Comparison of ENCODE assay signal across 8 mouse cellular contexts in genomic region chr9:89910011-89910400, GRCm38 (mm10). TPM values are rescaled to one million over a fixed set of nuclear protein-coding genes. Genes with fewer than 3 reads are reported as not detected.
DNase-seq lines count a peak whose midpoint lies in the region; ATAC-seq and TF ChIP-seq lines count a peak whose summit lies in the region.

No protein-coding gene starts in this region.

- DNase-seq in adrenal gland, adult (ENCODE audit: inconsistent age in 2 of 2, low spot score in 1 of 2): peak; percentile 29 to 68
- DNase-seq in adrenal gland, adult 18-20 months (ENCODE audit: low spot score in 2 of 2): no peak
- DNase-seq in lung, adult 2 months: no peak
- no peak for DNase-seq in lung, postnatal 36 days
- no peak for DNase-seq in limb, embryonic 10.5 days (ENCODE audit: low spot score)
- DNase-seq in adrenal gland, postnatal 14 days: no peak

- H3K9me3 ChIP-seq in limb, embryonic 10.5 days (replicated peaks): no peaks in the 10 kb centered on the region

- peaks cover 3% of the 10 kb centered on the region for H3K4me1 ChIP-seq in lung, adult 2 months (ENCODE audit: control insufficient read depth, insufficient read depth, low read length)
- H3K4me1 ChIP-seq in limb, embryonic 10.5 days: peaks cover 27% of the 10 kb centered on the region
- H3K4me1 ChIP-seq in olfactory bulb, adult 2 months (ENCODE audit: control insufficient read depth, insufficient read depth, low read length): peaks cover 21% of the 10 kb centered on the region

- ATAC-seq in monocyte, adult 5-6 weeks (replicated peaks; ENCODE audit: insufficient number of reproducible peaks, low FRiP score, low TSS enrichment, poor library complexity, severe bottlenecking): no peak

- TF ChIP-seq POLR2A in lung, adult 2 months (IDR thresholded peaks at IDR 0.05; ENCODE audit: borderline replicate concordance, extremely low read depth, low read depth, low read length): no peak
- TF ChIP-seq POLR2A in olfactory bulb, adult 2 months (IDR thresholded peaks at IDR 0.05; ENCODE audit: insufficient read depth, low read depth, low read length): no peak; the same call in 1 of the 2 replicates

- peak overlapping the region; percentile 3 for H3K4me3 ChIP-seq in lung, adult 2 months (replicated peaks; ENCODE audit: extremely low read depth, low read depth, low read length)
- peak overlapping the region; percentile 57 for H3K4me3 ChIP-seq in limb, embryonic 10.5 days
- H3K4me3 ChIP-seq in olfactory bulb, adult 2 months (ENCODE audit: insufficient read depth, low read depth, low read length): peak overlapping the region; percentile 73

- peaks cover 97% of the 10 kb centered on the region for H3K27me3 ChIP-seq in limb, embryonic 10.5 days (ENCODE audit: low read depth, poor library complexity, severe bottlenecking)

- no peaks in the 10 kb centered on the region for H3K36me3 ChIP-seq in limb, embryonic 10.5 days

- WGBS in lung, adult 2 months: 2% methylated on average over 26 of the region's 26 CpGs
- 1% methylated on average over 26 of the region's 26 CpGs for WGBS in limb, embryonic 10.5 days
- WGBS in olfactory bulb, adult 2 months: 2% methylated on average over 26 of the region's 26 CpGs

- no peak overlapping the region for H3K27ac ChIP-seq in limb, embryonic 10.5 days
- H3K27ac ChIP-seq in olfactory bulb, adult 2 months (ENCODE audit: insufficient read depth, low read depth, low read length): peak overlapping the region; percentile 87

- TF ChIP-seq CTCF in lung, adult 2 months (IDR thresholded peaks at IDR 0.05; ENCODE audit: insufficient read depth, low read length): no peak
- TF ChIP-seq CTCF in olfactory bulb, adult 2 months (IDR thresholded peaks at IDR 0.05; ENCODE audit: insufficient read depth, low read depth, low read length): no peak

RNA-seq across cellular contexts. Expression of gene Rasgrf1, which starts 0.3 kb away (rescaled TPM):
- 10 to 100 TPM; 18.2 to 26.9 TPM for total RNA-seq in adrenal gland, adult 18-20 months (2021)
- 0.71 and 0.90 TPM in 2 replicates for polyA plus RNA-seq in lung, adult 2 months (2012; rRNA removed)
- 0.16 TPM in 1 of 2 replicates, not detected in the other for polyA plus RNA-seq in limb, embryonic 10.5 days (2016; fragmentation: Nextera tagmentation; extraction: Ambion mirVana)
- polyA plus RNA-seq in olfactory bulb, adult 2 months (2012; ENCODE audit: insufficient read depth, insufficient read length, low replicate concordance, missing spikeins): not detected in 2 replicates
- 0.10 to 0.32 TPM (median 0.29 TPM) in 3 replicates for total RNA-seq in monocyte, adult 5-6 weeks (2017)
- 5.3 and 5.7 TPM in 2 replicates for total RNA-seq in adrenal gland, postnatal 14 days (2021)

Comparison
In these comparisons a context has a peak if more than half of its experiments do, and no peak if none do; other contexts are left out.
1. DNase-seq: peak in adrenal gland, adult (2 of 2); none in adrenal gland, adult 18-20 months (0 of 2), lung, adult 2 months (single experiment), lung, postnatal 36 days (single experiment), limb, embryonic 10.5 days (single experiment) and adrenal gland, postnatal 14 days (single experiment).
2. H3K4me3 ChIP-seq: peak in every context shown above with its lines; median percentile 73 in olfactory bulb, adult 2 months; 57 in limb, embryonic 10.5 days; 3 in lung, adult 2 months.